In the genomic region with DNA sequence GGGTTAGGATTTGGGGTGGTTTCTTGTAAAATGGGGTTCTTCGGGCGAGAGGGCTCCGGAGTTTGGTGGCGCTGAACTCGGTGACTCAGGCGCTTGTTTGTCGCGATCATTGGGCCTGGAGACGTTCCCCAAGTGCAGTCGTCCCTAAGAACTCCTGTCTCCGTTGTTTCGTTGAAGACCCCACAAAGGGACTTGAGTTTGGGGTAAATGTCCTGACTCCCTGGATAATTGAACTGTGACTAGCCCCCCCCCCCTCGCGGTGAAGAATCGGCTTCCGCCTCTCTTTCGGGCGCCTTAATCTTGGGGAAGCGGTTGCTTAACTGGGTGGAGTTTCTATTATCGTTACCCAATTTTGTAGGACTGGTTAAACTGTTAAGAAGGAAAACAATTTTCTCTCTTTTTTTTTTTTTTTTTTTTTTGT, we compare ENCODE assay signal across 8 mouse cellular contexts. TPM values are rescaled to one million over a fixed set of nuclear protein-coding genes. Genes with fewer than 3 reads are reported as not detected.
A peak's percentile ranks its signal among the peaks of the same experiment; 100 is the strongest.
DNase-seq lines count a peak whose midpoint lies in the region; ATAC-seq and TF ChIP-seq lines count a peak whose summit lies in the region.

No protein-coding gene starts in this region.

- peak; percentile 23 to 69; a peak in 3 of 4 replicates for TF ChIP-seq POLR2A in MEL (IDR thresholded peaks at IDR 0.05; ENCODE audit: control insufficient read depth in 1 of 2, insufficient read depth in 1 of 2, low read depth in 1 of 2, low read length in 2 of 2, poor library complexity in 1 of 2)

- WGBS in heart, embryonic 11.5 days (ENCODE audit: insufficient replicate concordance) = 0% methylated on average over 20 of the region's 20 CpGs
- under 1% methylated on average over 20 of the region's 20 CpGs for WGBS in midbrain, embryonic 10.5 days

- H3K9me3 ChIP-seq in heart, embryonic 11.5 days (replicated peaks; ENCODE audit: control insufficient read depth, low read length) = no peaks in the 10 kb centered on the region
- no peaks in the 10 kb centered on the region for H3K9me3 ChIP-seq in MEL (replicated peaks; ENCODE audit: insufficient read depth, low read length)
- H3K9me3 ChIP-seq in midbrain, embryonic 10.5 days (replicated peaks) = no peaks in the 10 kb centered on the region

- no peaks in the 10 kb centered on the region for H3K27me3 ChIP-seq in heart, embryonic 11.5 days (ENCODE audit: control insufficient read depth, insufficient read depth, low read length)
- H3K27me3 ChIP-seq in MEL (ENCODE audit: control insufficient read depth in 1 of 2, insufficient read depth in 2 of 2, low read length in 2 of 2) = no peaks in the 10 kb centered on the region
- no peaks in the 10 kb centered on the region for H3K27me3 ChIP-seq in midbrain, embryonic 10.5 days (ENCODE audit: low read depth, poor library complexity, severe bottlenecking)

- peak; percentile 84 to 95 for TF ChIP-seq EP300 in MEL (IDR thresholded peaks at IDR 0.05; ENCODE audit: low read depth in 1 of 2, low read length in 2 of 2)

- no peak for ATAC-seq in heart, embryonic 11.5 days (replicated peaks; ENCODE audit: insufficient number of reproducible peaks, low FRiP score, low TSS enrichment)
- ATAC-seq in erythroid progenitor cell, adult 5-6 weeks (replicated peaks; ENCODE audit: low FRiP score, poor library complexity, severe bottlenecking) = peak; percentile 65

- no peak for TF ChIP-seq CTCF in MEL (IDR thresholded peaks at IDR 0.05 in 2 of 3, conservative IDR thresholded peaks at IDR 0.05 in 1 of 3; ENCODE audit: control insufficient read depth in 1 of 3, insufficient read depth in 1 of 3, low read depth in 2 of 3, low read length in 3 of 3, poor library complexity in 1 of 3, severe bottlenecking in 1 of 3)

- H3K27ac ChIP-seq in heart, embryonic 11.5 days (ENCODE audit: low read depth, low read length) = peak overlapping the region; percentile 94
- peak overlapping the region; percentile 98 for H3K27ac ChIP-seq in MEL (ENCODE audit: control insufficient read depth, low read depth, low read length)
- peak overlapping the region; percentile 99 for H3K27ac ChIP-seq in midbrain, embryonic 10.5 days (replicated peaks)

- H3K4me1 ChIP-seq in heart, embryonic 11.5 days (ENCODE audit: control insufficient read depth, insufficient read depth, low read length) = peaks cover 7% of the 10 kb centered on the region
- peaks cover 16% of the 10 kb centered on the region in 2 experiments for H3K4me1 ChIP-seq in MEL (ENCODE audit: control insufficient read depth in 1 of 2, insufficient read depth in 2 of 2, low read length in 2 of 2)
- H3K4me1 ChIP-seq in midbrain, embryonic 10.5 days = peaks cover 36% of the 10 kb centered on the region

- peaks cover 9% of the 10 kb centered on the region; the same call in 1 of the 2 replicates for H3K36me3 ChIP-seq in heart, embryonic 11.5 days (ENCODE audit: control insufficient read depth, insufficient read depth, low read length)
- peaks cover 34 to 38% of the 10 kb centered on the region in 2 experiments for H3K36me3 ChIP-seq in MEL (ENCODE audit: control insufficient read depth in 1 of 2, insufficient read depth in 2 of 2, low read length in 2 of 2)
- peaks cover 42% of the 10 kb centered on the region for H3K36me3 ChIP-seq in midbrain, embryonic 10.5 days

- H3K9ac ChIP-seq in heart, embryonic 11.5 days (ENCODE audit: low read depth, low read length) = peak overlapping the region; percentile 100
- peak overlapping the region; percentile 88 for H3K9ac ChIP-seq in MEL (ENCODE audit: control insufficient read depth, low read depth, low read length, poor library complexity, severe bottlenecking)

- no peak for TF ChIP-seq RAD21 in MEL (IDR thresholded peaks at IDR 0.05; ENCODE audit: low read depth, low read length)

- H3K4me3 ChIP-seq in heart, embryonic 11.5 days (ENCODE audit: low read depth, low read length) = peak overlapping the region; percentile 98
- H3K4me3 ChIP-seq in MEL (ENCODE audit: control insufficient read depth in 1 of 2, insufficient read depth in 1 of 2, low read depth in 2 of 2, low read length in 2 of 2) = peak overlapping the region; percentile 75 to 85
- peak overlapping the region; percentile 97 for H3K4me3 ChIP-seq in midbrain, embryonic 10.5 days

- H3K79me2 ChIP-seq in MEL (ENCODE audit: control insufficient read depth, insufficient read depth, low read length, poor library complexity) = peaks cover 53% of the 10 kb centered on the region

- no peak overlapping the region for H3K4me2 ChIP-seq in heart, embryonic 11.5 days

- intact Hi-C loops in heart, postnatal 36 days (cut with DNase I) = loop anchor here (5.0 kb wide), 1 partner anchor 176 kb away; the partner anchor contains the start of gene Rhot1

- DNase-seq in heart, postnatal 36 days = no peak
- DNase-seq in MEL (ENCODE audit: low read depth, low spot score) = peak; percentile 92
- DNase-seq in kidney, postnatal 10 days = peak; percentile 64
- no peak for DNase-seq in midbrain, embryonic 10.5 days (ENCODE audit: low spot score)
- no peak for DNase-seq in urinary bladder, postnatal 10 days (ENCODE audit: low spot score)
- DNase-seq in urinary bladder, postnatal 25 days (ENCODE audit: low spot score) = no peak

TF ChIP-seq in MEL, 35 proteins besides CTCF, POLR2A, EP300 and RAD21 (continues in another document):
- TF ChIP-seq RCOR1 (IDR thresholded peaks at IDR 0.05; ENCODE audit: low read depth, low read length) = peak; percentile 81
- TF ChIP-seq UBTF (IDR thresholded peaks at IDR 0.05; ENCODE audit: borderline replicate concordance, insufficient read depth, low read depth, low read length) = 0 out of 2 replicates have a peak, but pooled peaks have one; percentile 43
- TF ChIP-seq E2F4 (IDR thresholded peaks at IDR 0.05; ENCODE audit: borderline replicate concordance, low read depth, low read length) = no peak
- TF ChIP-seq ETS1 (IDR thresholded peaks at IDR 0.05; ENCODE audit: low read depth, low read length) = peak; percentile 83
- TF ChIP-seq TCF12 (IDR thresholded peaks at IDR 0.05; ENCODE audit: low read depth, low read length) = peak; percentile 91
- TF ChIP-seq GABPA (IDR thresholded peaks at IDR 0.05; ENCODE audit: low read depth, low read length) = no peak
- peak; percentile 71; the same call in 1 of the 2 replicates for TF ChIP-seq ELF1 (IDR thresholded peaks at IDR 0.05; ENCODE audit: low read depth, low read length)
- TF ChIP-seq MXI1 (IDR thresholded peaks at IDR 0.05; ENCODE audit: low read depth, low read length) = no peak
- TF ChIP-seq POLR2AphosphoS5 (IDR thresholded peaks at IDR 0.05; ENCODE audit: borderline replicate concordance, low read depth, low read length) = no peak
- peak; percentile 89 for TF ChIP-seq GATA1 (IDR thresholded peaks at IDR 0.05; ENCODE audit: low read depth, low read length)
- no peak for TF ChIP-seq MAX (IDR thresholded peaks at IDR 0.05; ENCODE audit: low read length)
- TF ChIP-seq SMC3 (IDR thresholded peaks at IDR 0.05; ENCODE audit: low read depth, low read length) = no peak
- TF ChIP-seq MYB (IDR thresholded peaks at IDR 0.05; ENCODE audit: low read depth, low read length) = peak; percentile 92
- TF ChIP-seq NELFE (IDR thresholded peaks at IDR 0.05; ENCODE audit: low read depth, low read length) = no peak
- TF ChIP-seq ZKSCAN1 (IDR thresholded peaks at IDR 0.05; ENCODE audit: low read depth, low read length) = no peak
- no peak for TF ChIP-seq MEF2A (IDR thresholded peaks at IDR 0.05; ENCODE audit: extremely low read depth, insufficient replicate concordance, low read depth, low read length, poor library complexity, severe bottlenecking)
- TF ChIP-seq USF2 (IDR thresholded peaks at IDR 0.05; ENCODE audit: borderline replicate concordance in 1 of 2, insufficient read depth in 1 of 2, low read depth in 1 of 2, low read length in 2 of 2) = no peak
- TF ChIP-seq TAL1 (IDR thresholded peaks at IDR 0.05; ENCODE audit: low read length) = peak; percentile 25; the same call in 1 of the 2 replicates
- TF ChIP-seq MYC (IDR thresholded peaks at IDR 0.05; ENCODE audit: low read depth, low read length) = 0 out of 2 replicates have a peak, but pooled peaks have one; percentile 35
- TF ChIP-seq HCFC1 (IDR thresholded peaks at IDR 0.05; ENCODE audit: low read depth, low read length) = peak; percentile 56; the same call in 1 of the 2 replicates

RNA-seq across cellular contexts. Expression of gene Zfp207, which starts 0.6 kb away (rescaled TPM):
- 189 and 200 TPM in 2 replicates for polyA plus RNA-seq in heart, embryonic 11.5 days (2014; fragmentation: Nextera tagmentation; extraction: Ambion mirVana)
- total RNA-seq in heart, postnatal 36 days (2021) = 10 to 100 TPM; 64.0 to 74.5 TPM
- 143 and 150 TPM in 2 replicates for total RNA-seq in MEL (2012; rRNA removed)
- 100 to 1,000 TPM; 186 to 347 TPM for polyA plus RNA-seq in MEL (2012; ENCODE audit: insufficient read depth in 1 of 2, insufficient read length in 2 of 2, low read depth in 1 of 2, low replicate concordance in 2 of 2, missing spikeins in 1 of 2)
- 426 and 462 TPM in 2 replicates for total RNA-seq in erythroid progenitor cell, adult 5-6 weeks (2015; ENCODE audit: low replicate concordance)
- total RNA-seq in erythroid progenitor cell, adult 5-6 weeks (2017; ENCODE audit: low replicate concordance) = 295 and 332 TPM in 2 replicates
- polyA plus RNA-seq in midbrain, embryonic 10.5 days (2016; fragmentation: Nextera tagmentation; extraction: Ambion mirVana) = 304 and 308 TPM in 2 replicates

RNA-seq across cellular contexts. Expression of gene 5730455P16Rik, which starts 5.8 kb away (rescaled TPM):
- 14.6 and 14.8 TPM in 2 replicates for polyA plus RNA-seq in heart, embryonic 11.5 days (2014; fragmentation: Nextera tagmentation; extraction: Ambion mirVana)
- 10 to 100 TPM; 22.0 to 22.8 TPM for total RNA-seq in heart, postnatal 36 days (2021)
- 9.4 and 10.1 TPM in 2 replicates for total RNA-seq in MEL (2012; rRNA removed)
- 1 to 10 TPM in 1 of 2 experiments, not detected in 1; 9.5 TPM for polyA plus RNA-seq in MEL (2012; ENCODE audit: insufficient read depth in 1 of 2, insufficient read length in 2 of 2, low read depth in 1 of 2, low replicate concordance in 2 of 2, missing spikeins in 1 of 2)
- 5.8 and 7.5 TPM in 2 replicates for total RNA-seq in erythroid progenitor cell, adult 5-6 weeks (2015; ENCODE audit: low replicate concordance)
- 4.5 and 5.8 TPM in 2 replicates for total RNA-seq in erythroid progenitor cell, adult 5-6 weeks (2017; ENCODE audit: low replicate concordance)
- 24.6 and 27.5 TPM in 2 replicates for polyA plus RNA-seq in midbrain, embryonic 10.5 days (2016; fragmentation: Nextera tagmentation; extraction: Ambion mirVana)

RNA-seq across cellular contexts. Expression of gene Psmd11, which starts 44.8 kb away (rescaled TPM):
- 185 and 215 TPM in 2 replicates for polyA plus RNA-seq in heart, embryonic 11.5 days (2014; fragmentation: Nextera tagmentation; extraction: Ambion mirVana)
- total RNA-seq in heart, postnatal 36 days (2021) = 100 to 1,000 TPM; 114 to 128 TPM
- total RNA-seq in MEL (2012; rRNA removed) = 110 and 153 TPM in 2 replicates
- 100 to 1,000 TPM; 184 to 324 TPM for polyA plus RNA-seq in MEL (2012; ENCODE audit: insufficient read depth in 1 of 2, insufficient read length in 2 of 2, low read depth in 1 of 2, low replicate concordance in 2 of 2, missing spikeins in 1 of 2)
- total RNA-seq in erythroid progenitor cell, adult 5-6 weeks (2015; ENCODE audit: low replicate concordance) = 68.3 and 71.4 TPM in 2 replicates
- total RNA-seq in erythroid progenitor cell, adult 5-6 weeks (2017; ENCODE audit: low replicate concordance) = 68.3 and 100.0 TPM in 2 replicates
- polyA plus RNA-seq in midbrain, embryonic 10.5 days (2016; fragmentation: Nextera tagmentation; extraction: Ambion mirVana) = 400 and 418 TPM in 2 replicates

Comparison
In these comparisons a context has a peak if more than half of its experiments do, and no peak if none do; other contexts are left out.
1. DNase-seq: peak in MEL (single experiment) and kidney, postnatal 10 days (single experiment); none in heart, postnatal 36 days (0 of 2), midbrain, embryonic 10.5 days (single experiment), urinary bladder, postnatal 10 days (single experiment) and urinary bladder, postnatal 25 days (single experiment).
2. Peak in every context shown above with its lines, with median percentiles within 50 percentile points of each other: H3K27ac ChIP-seq and H3K4me3 ChIP-seq.